Mouse (Mus musculus): ENCODE results near the gene Catspere2.
A peak's percentile ranks its signal among the peaks of the same experiment; 100 is the strongest.
"Not testable (repeated sequence)": the region's sequence is repeated elsewhere in the genome, so short reads cannot be mapped to it uniquely, and the experiment has no call there.

Gene Catspere2

DNA sequence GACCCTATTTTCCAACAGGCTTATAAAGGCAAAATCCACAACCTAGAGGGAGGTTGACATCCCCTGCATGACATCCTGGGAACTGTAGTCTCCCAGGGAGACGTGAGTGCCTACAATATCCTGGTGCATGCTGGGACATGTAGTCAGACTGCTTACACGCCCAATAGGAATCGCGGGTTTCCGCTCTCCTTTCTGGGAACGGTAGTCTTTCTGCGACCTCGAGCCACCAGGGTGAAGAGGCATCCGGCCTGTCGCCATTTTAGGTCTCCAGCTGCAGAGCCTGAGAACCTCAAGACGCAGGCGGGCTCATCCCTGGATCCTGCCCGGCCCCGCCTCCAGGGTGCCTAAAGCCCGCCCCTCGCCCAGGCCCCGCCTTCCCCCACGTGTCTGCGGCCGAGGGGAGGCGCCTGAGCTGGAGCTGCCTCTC lies at the start of gene Catspere2:
TSS of gene Catspere2 (plus strand) at position 400 of the 427 bp plus-strand sequence.
- peak; percentile 100 for DNase-seq

DNA sequence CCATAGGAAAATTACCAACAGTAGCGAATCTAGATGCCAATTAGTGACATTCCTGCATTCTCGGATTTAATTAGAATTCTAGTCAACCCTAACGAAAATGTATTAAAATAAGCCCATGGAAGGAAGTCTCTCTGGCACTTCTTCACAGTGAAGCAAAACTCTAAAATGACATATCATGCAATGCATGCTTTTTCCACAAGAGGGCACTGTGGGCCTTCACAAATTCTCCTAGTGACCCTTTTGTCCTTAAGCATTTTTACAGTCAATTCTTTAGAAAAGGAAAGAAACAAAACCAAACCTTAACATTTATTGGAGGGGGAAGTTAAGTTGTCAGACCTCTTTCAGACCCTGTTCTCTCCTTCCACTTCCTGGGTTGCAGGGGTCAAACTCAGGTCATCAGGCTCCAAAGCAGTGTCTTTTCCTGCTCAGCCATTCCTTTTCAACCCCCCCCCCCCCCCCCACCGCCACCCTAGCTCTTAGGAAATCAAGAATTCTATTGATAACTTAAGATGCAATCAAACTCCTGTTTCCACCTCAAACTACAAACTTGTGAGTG lies 42.7 kb upstream of the Catspere2 start:
- not testable (repeated sequence) for DNase-seq

DNA sequence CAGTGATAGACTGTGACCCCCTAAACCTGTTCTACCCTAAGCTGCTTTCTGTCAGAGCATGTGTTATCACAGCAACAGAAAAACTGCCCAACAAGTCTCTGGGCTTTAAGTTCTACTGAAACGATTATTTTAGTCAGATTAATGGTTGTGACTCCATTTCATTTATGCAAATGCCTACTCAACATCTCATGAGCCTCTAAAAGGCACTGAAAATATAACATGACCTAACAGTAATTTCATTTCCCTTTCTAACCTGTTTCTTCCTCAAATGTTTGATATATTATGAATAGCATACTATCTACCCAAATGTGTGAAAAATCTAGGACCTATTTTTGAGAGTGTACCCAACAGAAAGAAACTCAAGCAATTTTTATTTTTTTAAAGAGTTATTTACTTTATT lies 1.9 kb upstream of the Catspere2 start:
- no peak for DNase-seq

DNA sequence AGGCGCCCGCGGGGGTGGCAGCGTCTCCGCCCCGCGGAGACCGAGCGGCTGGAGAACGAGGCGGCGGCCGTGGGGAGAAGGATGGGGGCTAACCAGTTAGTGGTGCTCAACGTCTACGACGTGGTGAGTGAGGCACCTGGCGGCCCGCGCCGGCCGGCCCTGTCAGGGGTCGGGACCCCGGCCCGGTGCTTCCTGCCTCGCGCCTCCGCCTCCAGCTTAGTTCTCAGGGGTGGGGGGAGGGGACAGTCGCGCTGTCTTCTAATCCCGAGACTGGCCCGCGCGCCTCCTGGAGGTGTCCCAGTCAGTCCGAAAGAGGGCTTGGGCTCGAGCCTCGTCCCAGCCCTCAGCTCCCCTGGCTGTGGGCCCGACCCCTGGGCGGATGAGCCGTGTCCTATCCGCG lies 359 bp downstream of the Catspere2 start:
- DNase-seq: not testable (repeated sequence)

DNA sequence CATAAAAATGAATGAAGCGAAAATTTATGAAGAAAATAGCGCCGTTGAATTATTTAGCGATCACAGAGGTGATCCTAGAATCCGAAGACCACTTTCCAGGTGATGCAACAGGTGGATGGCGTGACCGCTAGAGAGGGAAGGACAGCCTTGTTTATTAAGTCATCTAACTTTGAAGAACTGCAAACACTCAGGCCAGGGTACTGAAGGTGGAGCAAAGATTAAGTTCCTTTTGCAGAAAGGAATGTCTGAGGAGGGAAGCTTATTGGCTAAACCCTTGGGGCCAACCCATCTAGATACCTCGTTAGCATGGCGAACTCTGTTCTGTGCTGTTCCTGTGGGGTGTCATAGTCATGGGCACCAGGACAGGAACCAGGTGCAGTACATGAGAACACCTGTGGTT lies 983 bp downstream of the Catspere2 start:
- DNase-seq: peak; percentile 86

DNA sequence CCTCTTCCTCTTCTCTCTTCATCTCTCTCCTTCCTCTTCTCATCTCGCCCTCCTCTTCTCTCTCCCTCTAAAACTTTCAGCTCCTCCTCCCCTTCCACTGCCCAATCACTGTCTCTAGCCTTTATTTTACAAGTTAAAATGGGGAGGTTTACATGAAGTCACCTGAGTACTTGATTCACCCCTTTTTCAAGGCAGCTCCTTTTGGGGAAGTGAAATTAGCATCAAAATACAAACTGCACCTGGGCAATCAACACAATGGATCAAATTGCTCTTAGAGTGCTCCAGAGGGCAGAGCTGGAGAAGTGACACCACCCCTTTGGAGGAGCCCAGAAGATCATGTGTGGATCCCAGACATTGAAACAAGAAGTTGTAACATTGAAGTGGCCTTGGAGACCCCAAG lies 4.3 kb downstream of the Catspere2 start:
- DNase-seq: not testable (repeated sequence)

DNA sequence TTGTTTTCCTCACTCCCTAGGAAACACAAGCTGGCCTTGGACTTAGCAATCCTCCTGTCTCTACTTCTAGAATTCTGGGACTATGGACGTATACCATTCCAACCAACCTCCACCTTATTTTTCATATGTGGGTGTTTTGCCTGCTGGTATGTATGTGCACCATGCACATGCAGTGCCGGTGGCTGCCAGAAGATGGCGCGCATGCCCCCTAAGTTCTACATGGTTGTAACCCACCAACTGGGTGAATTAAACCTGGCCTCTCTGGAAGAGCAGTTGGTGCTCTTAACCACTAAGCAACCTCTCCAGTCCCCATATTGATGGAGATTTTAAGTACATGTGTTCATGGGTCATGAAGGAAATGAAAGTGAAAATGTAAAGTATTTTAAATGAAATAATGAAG lies 89.6 kb downstream of the Catspere2 start:
- DNase-seq: not testable (repeated sequence)

DNA sequence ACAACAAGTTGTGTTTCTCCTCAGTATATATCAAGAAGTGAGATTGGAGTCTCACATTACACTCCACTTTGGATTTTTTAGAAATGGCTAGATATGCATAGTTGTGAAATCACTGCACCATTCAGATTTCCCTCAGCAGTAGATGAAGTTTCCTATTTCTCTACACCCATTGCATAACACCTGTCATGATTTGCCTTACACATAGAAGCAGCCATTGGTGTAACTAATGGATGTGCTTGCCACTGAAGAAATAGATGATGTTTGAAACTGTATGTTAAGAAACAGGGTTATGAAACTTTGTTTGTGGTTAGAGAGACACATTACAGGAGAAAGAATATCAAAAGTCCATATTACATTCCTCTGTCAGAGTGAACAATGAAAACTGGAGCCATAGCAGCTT lies 114.6 kb downstream of the Catspere2 start:
- DNase-seq: not testable (repeated sequence)

DNA sequence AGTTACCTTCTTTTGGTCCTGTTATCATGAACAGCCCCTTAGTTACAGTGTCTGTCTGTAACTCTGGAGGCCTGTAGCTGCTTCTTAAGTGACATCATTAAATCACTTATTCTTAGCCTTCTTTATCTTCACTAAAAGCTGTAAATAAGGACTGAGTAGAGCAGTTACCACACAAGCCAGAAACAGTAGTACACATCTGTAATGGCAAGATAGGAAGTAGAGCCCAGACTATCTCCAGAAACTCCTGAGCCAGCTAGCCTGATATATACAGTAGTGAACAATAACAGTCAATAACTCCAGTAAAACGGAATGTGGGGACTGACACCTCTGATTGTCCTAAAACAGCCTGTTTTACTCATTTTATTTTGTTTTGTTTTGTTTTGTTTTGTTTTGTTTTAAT lies 125.3 kb downstream of the Catspere2 start:
- not testable (repeated sequence) for DNase-seq

DNA sequence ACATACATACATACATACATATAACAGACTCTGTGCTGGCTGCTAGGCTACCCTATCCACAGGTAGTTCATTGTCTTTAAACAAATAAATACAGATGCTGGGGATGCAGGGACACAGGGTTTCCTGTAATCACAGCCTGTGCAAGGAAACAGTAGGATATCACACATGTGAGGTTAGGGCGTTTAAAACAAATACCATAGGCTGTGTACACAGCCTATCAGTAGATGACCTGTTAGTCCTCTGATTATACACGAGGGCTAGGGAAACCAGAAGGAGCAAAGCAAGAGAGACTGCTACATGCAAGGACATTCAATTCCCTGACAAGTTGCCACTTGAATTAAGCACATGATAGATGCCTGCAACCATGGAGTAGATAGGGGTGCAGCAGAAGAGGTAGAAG lies 139.0 kb downstream of the Catspere2 start:
- DNase-seq: not testable (repeated sequence)

DNA sequence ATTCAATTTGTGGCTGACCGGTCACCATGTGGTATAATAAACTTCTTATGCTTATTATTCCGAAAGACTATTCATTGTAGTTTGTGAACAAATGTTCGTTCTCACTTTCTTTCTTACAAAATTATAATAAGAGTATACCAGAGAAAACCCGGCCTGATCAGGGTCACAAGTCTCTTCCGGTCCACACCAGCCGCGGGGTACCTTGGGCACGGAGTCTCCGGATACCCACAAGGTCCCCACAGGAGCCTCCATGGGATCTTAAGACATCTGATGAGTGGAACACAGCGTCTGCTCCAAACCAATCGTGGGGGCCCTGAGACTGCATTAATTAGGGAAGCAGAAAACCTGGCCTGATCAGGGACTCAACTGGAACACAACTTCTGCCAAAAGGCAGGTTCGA lies 151.1 kb downstream of the Catspere2 start:
- DNase-seq: peak; percentile 83

DNA sequence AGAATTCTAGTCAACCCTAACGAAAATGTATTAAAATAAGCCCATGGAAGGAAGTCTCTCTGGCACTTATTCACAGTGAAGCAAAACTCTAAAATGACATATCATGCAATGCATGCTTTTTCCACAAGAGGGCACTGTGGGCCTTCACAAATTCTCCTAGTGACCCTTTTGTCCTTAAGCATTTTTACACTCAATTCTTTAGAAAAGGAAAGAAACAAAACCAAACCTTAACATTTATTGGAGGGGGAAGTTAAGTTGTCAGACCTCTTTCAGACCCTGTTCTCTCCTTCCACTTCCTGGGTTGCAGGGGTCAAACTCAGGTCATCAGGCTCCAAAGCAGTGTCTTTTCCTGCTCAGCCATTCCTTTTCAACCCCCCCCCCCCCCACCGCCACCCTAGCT lies 163.3 kb downstream of the Catspere2 start:
- not testable (repeated sequence) for DNase-seq

DNA sequence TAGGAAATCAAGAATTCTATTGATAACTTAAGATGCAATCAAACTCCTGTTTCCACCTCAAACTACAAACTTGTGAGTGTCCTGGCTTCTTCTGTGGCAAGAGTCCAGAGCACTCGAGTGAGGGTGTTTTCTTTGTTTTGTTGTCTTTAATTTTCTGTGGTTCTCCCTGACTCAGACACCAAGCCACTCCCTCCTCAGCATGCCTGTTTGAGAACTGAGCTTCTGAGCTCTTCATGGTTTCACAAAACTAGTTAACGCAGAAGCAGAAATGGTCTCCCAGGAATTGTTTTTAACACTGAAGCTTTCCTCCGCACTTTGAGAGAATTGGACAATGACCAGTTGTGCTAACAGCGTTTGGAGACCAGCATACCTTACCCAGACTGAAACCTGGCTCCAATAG lies 163.7 kb downstream of the Catspere2 start:
- not testable (repeated sequence) for DNase-seq

DNA sequence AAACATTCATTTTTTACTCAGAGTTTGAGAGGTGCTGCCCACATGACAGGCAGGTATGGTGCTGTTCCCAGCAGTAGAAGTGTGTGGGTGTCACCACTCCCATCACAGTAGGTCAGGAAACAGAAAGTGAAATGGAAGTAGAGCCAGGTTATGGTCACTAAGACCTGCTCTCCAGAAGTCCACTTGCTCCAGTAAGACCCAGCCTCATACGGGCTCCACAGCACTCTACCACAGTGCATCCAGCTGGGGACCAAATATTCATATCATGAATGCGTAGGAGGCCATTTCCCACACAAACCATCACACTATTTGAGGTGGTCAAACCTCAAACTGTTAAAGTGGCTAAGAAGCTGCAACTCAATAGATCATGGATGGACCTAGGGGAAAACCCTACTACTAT lies 199.0 kb downstream of the Catspere2 start:
- DNase-seq: no peak

DNA sequence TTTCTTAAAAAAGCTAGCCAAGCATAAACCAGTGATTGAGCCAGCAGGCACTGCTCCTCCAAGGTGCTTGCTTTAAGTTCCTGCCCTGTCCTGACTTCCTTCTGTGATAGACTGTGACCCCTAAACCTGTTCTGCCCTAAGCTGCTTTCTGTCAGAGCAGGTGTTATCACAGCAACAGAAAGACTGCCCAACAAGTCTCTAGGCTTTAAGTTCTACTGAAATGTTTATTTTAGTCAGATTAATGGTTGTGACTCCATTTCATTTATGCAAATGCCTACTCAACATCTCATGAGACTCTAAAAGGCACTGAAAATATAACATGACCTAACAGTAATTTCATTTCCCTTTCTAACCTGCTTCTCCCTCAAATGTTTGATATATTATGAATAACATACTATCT lies 202.4 kb downstream of the Catspere2 start:
- no peak for DNase-seq

DNA sequence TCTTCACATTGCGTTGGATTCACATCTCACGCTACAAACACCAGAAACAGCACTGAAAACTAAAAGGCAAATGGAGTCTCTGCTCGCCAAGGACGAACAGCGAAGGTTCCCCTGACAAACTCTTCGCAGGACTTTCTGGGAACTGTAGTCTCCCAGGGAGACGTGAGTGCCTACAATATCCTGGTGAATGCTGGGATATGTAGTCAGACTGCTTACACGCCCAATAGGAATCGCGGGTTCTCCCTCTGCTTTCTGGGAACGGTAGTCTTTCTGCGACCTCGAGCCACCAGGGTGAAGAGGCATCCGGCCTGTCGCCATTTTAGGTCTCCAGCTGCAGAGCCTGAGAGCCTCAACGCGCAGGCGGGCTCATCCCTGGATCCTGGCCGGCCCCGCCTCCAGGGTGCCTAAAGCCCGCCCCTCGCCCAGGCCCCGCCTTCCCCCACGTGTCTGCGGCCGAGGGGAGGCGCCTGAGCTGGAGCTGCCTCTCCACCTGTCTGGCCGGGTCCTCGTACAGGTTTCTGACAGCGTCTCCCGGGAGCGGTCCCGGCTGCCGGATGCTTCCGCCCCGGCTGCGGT lies 204.1 kb downstream of the Catspere2 start, which contains the start of gene Desi2:
TSS of gene Desi2 (plus strand) at position 202 of the 576 bp plus-strand sequence.
- DNase-seq: peak; percentile 100

DNA sequence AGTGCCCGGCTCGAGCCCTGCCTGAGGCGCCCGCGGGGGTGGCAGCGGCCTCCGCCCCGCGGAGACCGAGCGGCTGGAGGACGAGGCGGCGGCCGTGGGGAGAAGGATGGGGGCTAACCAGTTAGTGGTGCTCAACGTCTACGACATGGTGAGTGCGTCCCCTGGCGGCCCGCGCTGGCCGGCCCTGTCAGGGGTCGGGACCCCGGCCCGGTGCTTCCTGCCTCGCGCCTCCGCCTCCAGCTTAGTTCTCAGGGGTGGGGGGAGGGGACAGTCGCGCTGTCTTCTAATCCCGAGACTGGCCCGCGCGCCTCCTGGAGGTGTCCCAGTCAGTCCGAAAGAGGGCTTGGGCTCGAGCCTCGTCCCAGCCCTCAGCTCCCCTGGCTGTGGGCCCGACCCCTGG lies 204.6 kb downstream of the Catspere2 start:
- not testable (repeated sequence) for DNase-seq

DNA sequence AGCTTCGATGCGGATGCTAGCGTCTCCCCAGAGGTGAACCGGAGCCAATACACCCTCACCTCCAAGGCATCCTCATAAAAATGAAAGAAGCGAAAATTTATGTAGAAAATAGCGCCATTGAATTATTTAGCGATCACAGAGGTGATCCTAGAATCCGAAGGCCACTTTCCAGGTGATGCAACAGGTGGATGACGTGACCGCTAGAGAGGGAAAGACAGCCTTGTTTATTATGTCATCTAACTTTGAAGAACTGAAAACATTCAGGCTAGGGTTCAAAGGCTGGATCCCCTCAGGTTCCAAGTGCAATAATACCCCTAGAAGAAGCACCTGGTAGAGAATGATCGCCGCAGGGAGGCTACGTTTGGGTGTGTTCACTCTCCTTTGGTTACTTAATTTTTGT lies 205.2 kb downstream of the Catspere2 start:
- DNase-seq: no peak

DNA sequence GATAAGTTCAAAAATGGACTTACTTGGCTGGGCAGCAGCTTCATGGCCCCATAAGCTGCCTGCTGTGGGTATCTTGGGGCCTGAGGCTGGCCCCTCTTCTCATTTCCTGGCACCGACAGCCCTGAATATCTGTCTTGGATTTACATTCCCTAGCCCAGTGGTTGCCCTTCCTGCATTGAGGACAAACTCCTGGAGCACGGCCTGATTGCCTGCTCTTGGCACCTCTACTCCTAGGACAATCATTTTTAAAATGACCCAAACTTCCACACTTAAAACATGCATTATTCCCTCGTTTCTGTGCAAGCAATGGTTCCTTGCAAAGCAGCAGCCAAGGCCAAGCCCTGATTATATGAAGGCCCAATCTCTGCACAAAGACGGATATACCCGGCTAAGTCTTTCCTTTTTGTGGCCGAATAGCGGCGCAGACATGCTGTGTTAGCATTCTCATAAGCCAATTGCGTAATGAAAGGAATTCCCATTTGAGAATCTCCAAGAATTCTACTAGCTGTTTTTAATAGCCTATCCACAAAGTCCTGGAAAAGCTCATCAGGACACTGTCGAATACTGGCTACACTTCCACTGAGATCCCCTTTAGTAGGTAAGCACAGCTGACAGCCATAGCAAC lies 222.6 kb downstream of the Catspere2 start:
- peak; percentile 95 for DNase-seq

DNA sequence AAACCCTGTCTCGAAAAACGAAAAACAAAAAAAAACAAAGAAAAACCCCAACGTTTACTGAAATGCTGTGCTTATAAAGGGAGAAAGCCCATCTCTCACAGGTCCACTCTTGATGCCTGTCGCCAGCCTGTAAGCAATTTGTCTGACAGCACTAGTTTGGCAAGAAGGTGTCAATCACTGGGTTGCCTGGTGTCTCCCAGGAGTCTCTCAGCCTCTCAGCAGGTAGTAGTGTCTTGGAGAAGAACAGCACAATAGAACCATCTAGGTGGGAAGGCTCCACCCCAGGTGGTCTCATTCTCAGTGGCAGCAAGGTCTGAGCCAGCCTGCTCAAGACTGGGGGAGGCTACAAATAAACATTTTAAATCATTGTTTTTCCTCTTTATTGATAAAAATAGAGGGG lies 224.6 kb downstream of the Catspere2 start:
- DNase-seq: not testable (repeated sequence)

DNA sequence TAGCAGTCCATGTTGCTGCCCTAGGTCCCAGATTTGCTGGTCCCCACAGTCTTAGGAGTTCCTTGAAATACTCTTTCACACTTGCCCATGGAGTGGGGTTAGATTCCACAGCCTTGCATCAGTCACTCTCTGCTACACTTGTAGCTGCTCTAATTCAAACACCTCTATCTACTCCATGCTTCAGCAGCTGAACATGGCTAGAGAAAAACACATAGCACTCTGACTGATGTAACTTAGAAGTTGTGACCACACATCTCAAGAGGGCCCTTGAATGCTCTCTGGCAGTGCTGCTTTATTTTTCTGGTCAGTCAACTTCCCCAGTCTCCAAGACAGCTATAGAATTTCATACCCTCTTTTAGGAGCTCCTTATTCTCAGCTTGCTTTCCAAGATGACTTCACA lies 226.7 kb downstream of the Catspere2 start:
- no peak for DNase-seq

DNA sequence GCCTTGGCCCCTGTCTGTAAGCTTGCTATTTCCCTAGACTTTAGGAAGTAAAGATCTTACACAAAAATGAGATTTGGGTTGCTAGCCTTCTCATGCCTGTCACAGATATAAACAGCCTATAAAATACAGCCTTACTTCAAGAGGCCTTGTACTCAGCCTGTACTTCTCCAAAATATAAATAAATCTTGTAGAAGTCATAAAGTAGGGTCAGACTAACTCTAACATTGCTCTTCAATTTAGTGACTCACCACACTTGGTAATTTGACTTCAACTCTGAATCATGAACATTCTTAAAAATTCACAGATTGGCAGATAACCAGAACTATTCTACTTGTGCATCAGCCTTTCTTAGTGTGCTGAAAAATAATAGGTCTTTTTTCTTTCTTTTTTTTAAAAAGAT lies 233.9 kb downstream of the Catspere2 start:
- no peak for DNase-seq

DNA sequence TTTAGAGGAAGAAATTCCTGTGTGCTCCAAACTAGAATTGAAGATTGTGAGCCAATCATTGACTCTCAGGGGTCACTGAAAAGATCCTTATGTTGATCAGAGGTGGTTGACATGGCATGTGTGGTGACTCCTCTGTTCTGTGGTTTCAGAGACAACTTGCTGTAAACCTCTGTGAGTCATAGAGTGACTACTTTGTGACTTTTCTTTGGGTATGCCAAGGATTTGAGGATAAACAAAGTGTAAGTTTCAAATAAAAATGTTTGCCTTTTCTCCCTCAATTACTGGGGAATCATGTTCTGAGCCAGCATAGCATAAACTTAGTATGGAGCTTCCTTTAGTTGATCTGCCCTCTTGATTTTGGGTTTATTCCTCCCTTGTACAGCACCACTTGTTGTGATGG lies 235.1 kb downstream of the Catspere2 start:
- peak; percentile 28 for DNase-seq
